Mouse (Mus musculus) CH12.LX (cell line): ENCODE measurements around the gene C330021F23Rik.

ENCODE experiments used
- CHD2 ChIP-seq: IDR thresholded peaks from 2 replicates; pipeline ENCODE4 v1.6.1; 2011; ENCODE audit warnings: low read length, improper control_type of control experiment
- CTCF ChIP-seq, 2 experiments: IDR thresholded peaks in 1 of 2; conservative IDR thresholded peaks in 1 of 2; 2 replicates each; pipeline ENCODE4 v1.5.1; 2011 to 2012; ENCODE audit warnings: low read depth in 2 of 2, low read length in 2 of 2, improper control_type of control experiment in 1 of 2, inconsistent platforms in 1 of 2, mild to moderate bottlenecking in 1 of 2, moderate library complexity in 1 of 2
- ELF1 ChIP-seq: IDR thresholded peaks from 2 replicates; pipeline ENCODE4 v1.6.1; 2014; ENCODE audit warnings: low read depth, mild to moderate bottlenecking, inconsistent platforms, low read length, improper control_type of control experiment
- EP300 ChIP-seq: IDR thresholded peaks from 2 replicates; pipeline ENCODE4 v1.6.1; 2011; ENCODE audit warnings: low read length, improper control_type of control experiment
- ETS1 ChIP-seq: conservative IDR thresholded peaks from 2 replicates; pipeline ENCODE4 v1.6.1; 2012; ENCODE audit warnings: low read depth, mild to moderate bottlenecking, inconsistent platforms, low read length, improper control_type of control experiment, moderate library complexity
- JUND ChIP-seq: conservative IDR thresholded peaks from 2 replicates; pipeline ENCODE4 v1.6.1; 2011; ENCODE audit warnings: low read depth, low read length, improper control_type of control experiment
- NELFE ChIP-seq: IDR thresholded peaks from 2 replicates; pipeline ENCODE4 v1.6.1; 2011; ENCODE audit warnings: low read depth, low read length, improper control_type of control experiment

DNA sequence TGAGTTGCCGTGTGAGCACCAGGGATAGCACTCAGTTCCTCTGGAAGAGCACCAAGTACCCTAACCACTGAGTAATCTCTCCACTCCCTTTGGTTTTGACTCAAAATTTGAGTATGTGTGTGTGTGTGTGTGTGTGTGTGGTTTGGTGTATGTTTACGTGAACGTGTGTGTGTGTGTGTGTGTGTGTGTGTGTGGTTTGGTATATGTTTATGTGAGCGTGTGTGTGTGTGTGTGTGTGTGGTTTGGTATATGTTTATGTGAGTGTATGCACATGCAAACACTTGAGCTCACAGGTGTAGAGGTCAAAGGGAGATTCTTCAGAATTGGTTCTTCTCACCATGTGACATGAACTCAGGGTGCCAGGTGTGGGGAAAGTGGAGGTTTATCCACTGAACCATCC is 11.7 kb upstream of the C330021F23Rik start:
- no peak for TF ChIP-seq CTCF (conservative IDR thresholded peaks at IDR 0.05 in 1 of 2, IDR thresholded peaks at IDR 0.05 in 1 of 2; ENCODE audit: low read depth in 2 of 2, low read length in 2 of 2)
- no peak for TF ChIP-seq NELFE
- TF ChIP-seq ETS1: no peak
- TF ChIP-seq JUND: no peak
- TF ChIP-seq EP300: no peak
- no peak for TF ChIP-seq ELF1
- no peak for TF ChIP-seq CHD2
